Comparison of ENCODE assay signal across 18 mouse cellular contexts in genomic region chr5:35073235-35073634, GRCm38 (mm10). TPM values are rescaled to one million over a fixed set of nuclear protein-coding genes. Genes with fewer than 3 reads are reported as not detected.
"Had no signal": no experiment of that assay in that cellular context is flagged by ENCODE, and none has a peak within 500 bp of the region (broad histone marks: within the 10 kb centered on the region; RNA-seq: fewer than 3 reads in every experiment).

No protein-coding gene starts in this region.

- H3K9ac ChIP-seq: limb, embryonic 15.5 days; liver, embryonic 12.5 days; lung, embryonic 14.5 days; midbrain, embryonic 15.5 days; neural tube, embryonic 13.5 days had no signal

- H3K27me3 ChIP-seq: limb, embryonic 15.5 days; midbrain, embryonic 15.5 days had no signal

- H3K4me3 ChIP-seq: limb, embryonic 15.5 days; liver, embryonic 12.5 days; midbrain, embryonic 15.5 days; neural tube, embryonic 13.5 days had no signal

- H3K36me3 ChIP-seq: limb, embryonic 15.5 days; liver, embryonic 12.5 days; midbrain, embryonic 15.5 days had no signal

- H3K9me3 ChIP-seq: limb, embryonic 15.5 days; liver, embryonic 12.5 days; midbrain, embryonic 15.5 days; neural tube, embryonic 13.5 days had no signal

- H3K4me2 ChIP-seq: limb, embryonic 15.5 days; liver, embryonic 12.5 days; lung, embryonic 14.5 days; midbrain, embryonic 11.5 days; midbrain, embryonic 15.5 days; neural tube, embryonic 13.5 days had no signal

- ATAC-seq: liver, embryonic 12.5 days; midbrain, embryonic 15.5 days had no signal

- H3K4me1 ChIP-seq: limb, embryonic 15.5 days; liver, embryonic 12.5 days; midbrain, embryonic 15.5 days had no signal

- DNase-seq: kidney, adult 9 months; kidney, postnatal 36 days; layer of hippocampus, adult 9-11 months; layer of hippocampus, postnatal 36 days; lung, embryonic 14.5 days; lung, postnatal 10 days; lung, postnatal 4 days; right cerebral cortex, postnatal 4 days; thymus, postnatal 4 days had no signal

- H3K27ac ChIP-seq: kidney, postnatal 0 days; limb, embryonic 15.5 days; liver, embryonic 12.5 days; midbrain, embryonic 15.5 days; neural tube, embryonic 13.5 days; stomach, postnatal 0 days had no signal

RNA-seq across cellular contexts. Expression of gene Dok7, which starts 16.7 kb away (rescaled TPM):
- total RNA-seq: megakaryocyte, adult 5-6 weeks; monocyte, adult 5-6 weeks had no signal
- polyA plus RNA-seq: liver, embryonic 12.5 days had no signal

RNA-seq across cellular contexts. Expression of gene Hgfac, which starts 31.9 kb away (rescaled TPM):
- total RNA-seq: monocyte, adult 5-6 weeks had no signal
